Mouse (Mus musculus): ENCODE results near the gene Rap1gap2. TPM values are rescaled to one million over a fixed set of nuclear protein-coding genes. Genes with fewer than 3 reads are reported as not detected.

Gene Rap1gap2
- polyA plus RNA-seq, 1 experiment from 2014 or later, result 6.6 TPM

DNA sequence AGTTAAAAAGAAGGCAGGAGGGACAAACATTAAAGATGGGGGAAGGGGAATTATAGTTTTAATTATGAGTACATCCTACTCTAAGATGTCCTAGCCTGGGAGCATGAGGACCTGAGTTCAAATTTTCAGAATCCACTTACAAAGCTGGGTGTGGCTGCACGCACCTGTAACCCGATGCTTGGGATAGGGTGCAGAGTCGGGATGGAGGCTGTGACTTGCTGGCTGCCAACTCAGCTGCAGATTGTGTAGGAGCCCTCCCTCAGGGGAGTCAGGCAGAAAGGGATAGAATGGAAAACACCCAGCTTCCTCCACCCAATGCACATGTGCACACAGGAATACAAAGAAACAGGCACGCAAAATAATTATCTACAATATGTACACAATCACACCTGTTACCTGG, 2.7 kb upstream of the Rap1gap2 start:
- Histone ChIP-seq H3K4me3 (ENCODE audit: low read depth, low read length) (no peak overlapping the region), H3K4me1 (ENCODE audit: control insufficient read depth, insufficient read depth, low read length) (peaks cover 13% of the 10 kb centered on the region; the same call in 1 of the 2 replicates), H3K4me2 (no peak overlapping the region), H3K27me3 (ENCODE audit: control insufficient read depth, insufficient read depth, low read length) (peaks cover 33% of the 10 kb centered on the region), H3K36me3 (ENCODE audit: control insufficient read depth, insufficient read depth, low read length) (no peaks in the 10 kb centered on the region), H3K9ac (ENCODE audit: low read depth, low read length) (no peak overlapping the region), H3K9me3 (replicated peaks; ENCODE audit: control insufficient read depth, low read length) (no peaks in the 10 kb centered on the region), H3K27ac (ENCODE audit: low read depth, low read length) (no peak overlapping the region)
- 60% methylated on average over 4 of the region's 4 CpGs for WGBS (ENCODE audit: insufficient replicate concordance)
- ATAC-seq (replicated peaks; ENCODE audit: insufficient number of reproducible peaks, low FRiP score, low TSS enrichment), result no peak

GRCm38 (mm10) chr11:74611437-74611836, 722 bp upstream of the Rap1gap2 start:
- peaks cover 13% of the 10 kb centered on the region; the same call in 1 of the 2 replicates for H3K4me1 ChIP-seq (ENCODE audit: control insufficient read depth, insufficient read depth, low read length)
- 10% methylated on average over 7 of the region's 7 CpGs for WGBS (ENCODE audit: insufficient replicate concordance)
- H3K4me2 ChIP-seq, result peak overlapping the region; percentile 87
- H3K27ac ChIP-seq (ENCODE audit: low read depth, low read length), result no peak overlapping the region
- H3K4me3 ChIP-seq (ENCODE audit: low read depth, low read length), result peak overlapping the region; percentile 51; the same call in 1 of the 2 replicates
- H3K27me3 ChIP-seq (ENCODE audit: control insufficient read depth, insufficient read depth, low read length), result peaks cover 33% of the 10 kb centered on the region
- no peaks in the 10 kb centered on the region for H3K9me3 ChIP-seq (replicated peaks; ENCODE audit: control insufficient read depth, low read length)
- no peaks in the 10 kb centered on the region for H3K36me3 ChIP-seq (ENCODE audit: control insufficient read depth, insufficient read depth, low read length)
- no peak for ATAC-seq (replicated peaks; ENCODE audit: insufficient number of reproducible peaks, low FRiP score, low TSS enrichment)
- no peak overlapping the region for H3K9ac ChIP-seq (ENCODE audit: low read depth, low read length)

- no peak overlapping the region for H3K9ac ChIP-seq (ENCODE audit: low read depth, low read length)
- no peaks in the 10 kb centered on the region for H3K36me3 ChIP-seq (ENCODE audit: control insufficient read depth, insufficient read depth, low read length)
- WGBS (ENCODE audit: insufficient replicate concordance), result 22% methylated on average over 5 of the region's 5 CpGs
- peaks cover 30% of the 10 kb centered on the region for H3K27me3 ChIP-seq (ENCODE audit: control insufficient read depth, insufficient read depth, low read length)
- peak overlapping the region; percentile 51 for H3K4me3 ChIP-seq (ENCODE audit: low read depth, low read length)
- no peak for ATAC-seq (replicated peaks; ENCODE audit: insufficient number of reproducible peaks, low FRiP score, low TSS enrichment)
- no peaks in the 10 kb centered on the region for H3K9me3 ChIP-seq (replicated peaks; ENCODE audit: control insufficient read depth, low read length)
- H3K27ac ChIP-seq (ENCODE audit: low read depth, low read length), result no peak overlapping the region
- H3K4me1 ChIP-seq (ENCODE audit: control insufficient read depth, insufficient read depth, low read length), result peaks cover 13% of the 10 kb centered on the region; the same call in 1 of the 2 replicates
- peak overlapping the region; percentile 87 for H3K4me2 ChIP-seq
Measured at GRCm38 (mm10) chr11:74610068-74610467, 647 bp downstream of the Rap1gap2 start.

- no peaks in the 10 kb centered on the region for H3K9me3 ChIP-seq (replicated peaks; ENCODE audit: control insufficient read depth, low read length)
- no peaks in the 10 kb centered on the region for H3K27me3 ChIP-seq (ENCODE audit: control insufficient read depth, insufficient read depth, low read length)
- H3K27ac ChIP-seq (ENCODE audit: low read depth, low read length), result no peak overlapping the region
- no peak for ATAC-seq (replicated peaks; ENCODE audit: insufficient number of reproducible peaks, low FRiP score, low TSS enrichment)
- no peak overlapping the region for H3K4me2 ChIP-seq
- H3K4me1 ChIP-seq (ENCODE audit: control insufficient read depth, insufficient read depth, low read length), result no peaks in the 10 kb centered on the region
- H3K36me3 ChIP-seq (ENCODE audit: control insufficient read depth, insufficient read depth, low read length), result no peaks in the 10 kb centered on the region
- no peak overlapping the region for H3K9ac ChIP-seq (ENCODE audit: low read depth, low read length)
- no peak overlapping the region for H3K4me3 ChIP-seq (ENCODE audit: low read depth, low read length)
- WGBS (ENCODE audit: insufficient replicate concordance), result 72% methylated on average over 1 of the region's 1 CpGs
Measured at GRCm38 (mm10) chr11:74602286-74602685, 8.4 kb downstream of the Rap1gap2 start.

DNA sequence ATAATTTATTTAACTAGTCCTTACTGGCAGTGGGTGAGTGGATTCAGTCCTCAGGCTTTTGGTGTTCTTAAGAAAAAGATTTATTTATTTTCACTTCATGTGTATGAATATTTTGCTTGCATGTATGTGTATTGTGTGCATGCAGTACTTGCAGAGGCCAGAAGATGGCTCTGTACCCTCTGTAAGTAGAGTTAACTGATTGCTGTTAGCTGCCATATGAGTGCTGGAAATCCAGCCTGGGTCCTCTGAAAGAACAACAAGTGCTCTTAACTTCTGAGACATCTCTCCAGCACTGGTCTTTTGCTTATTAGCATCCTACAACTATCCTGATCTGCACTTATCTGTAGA, 12.8 kb downstream of the Rap1gap2 start:
- H3K4me1 ChIP-seq (ENCODE audit: control insufficient read depth, insufficient read depth, low read length), result no peaks in the 10 kb centered on the region
- H3K9me3 ChIP-seq (replicated peaks; ENCODE audit: control insufficient read depth, low read length), result no peaks in the 10 kb centered on the region
- no peak for ATAC-seq (replicated peaks; ENCODE audit: insufficient number of reproducible peaks, low FRiP score, low TSS enrichment)
- H3K4me3 ChIP-seq (ENCODE audit: low read depth, low read length), result no peak overlapping the region
- H3K27ac ChIP-seq (ENCODE audit: low read depth, low read length), result no peak overlapping the region
- no peaks in the 10 kb centered on the region for H3K36me3 ChIP-seq (ENCODE audit: control insufficient read depth, insufficient read depth, low read length)
- H3K4me2 ChIP-seq, result no peak overlapping the region
- H3K27me3 ChIP-seq (ENCODE audit: control insufficient read depth, insufficient read depth, low read length), result peaks cover 2% of the 10 kb centered on the region
- no peak overlapping the region for H3K9ac ChIP-seq (ENCODE audit: low read depth, low read length)

- no peaks in the 10 kb centered on the region for H3K9me3 ChIP-seq (replicated peaks; ENCODE audit: control insufficient read depth, low read length)
- H3K9ac ChIP-seq (ENCODE audit: low read depth, low read length), result no peak overlapping the region
- H3K27me3 ChIP-seq (ENCODE audit: control insufficient read depth, insufficient read depth, low read length), result peaks cover 7% of the 10 kb centered on the region
- H3K27ac ChIP-seq (ENCODE audit: low read depth, low read length), result no peak overlapping the region
- H3K4me1 ChIP-seq (ENCODE audit: control insufficient read depth, insufficient read depth, low read length), result no peaks in the 10 kb centered on the region
- ATAC-seq (replicated peaks; ENCODE audit: insufficient number of reproducible peaks, low FRiP score, low TSS enrichment), result no peak
- no peaks in the 10 kb centered on the region for H3K36me3 ChIP-seq (ENCODE audit: control insufficient read depth, insufficient read depth, low read length)
- WGBS (ENCODE audit: insufficient replicate concordance), result 62% methylated on average over 4 of the region's 4 CpGs
- H3K4me3 ChIP-seq (ENCODE audit: low read depth, low read length), result no peak overlapping the region
- H3K4me2 ChIP-seq, result no peak overlapping the region
Measured at GRCm38 (mm10) chr11:74597283-74597989, 13.3 kb downstream of the Rap1gap2 start.

- Histone ChIP-seq H3K4me3 (ENCODE audit: low read depth, low read length) (no peak overlapping the region), H3K27me3 (ENCODE audit: control insufficient read depth, insufficient read depth, low read length) (peaks cover 57% of the 10 kb centered on the region), H3K36me3 (ENCODE audit: control insufficient read depth, insufficient read depth, low read length) (no peaks in the 10 kb centered on the region), H3K4me1 (ENCODE audit: control insufficient read depth, insufficient read depth, low read length) (no peaks in the 10 kb centered on the region; the same call in 1 of the 2 replicates), H3K4me2 (no peak overlapping the region), H3K27ac (ENCODE audit: low read depth, low read length) (no peak overlapping the region), H3K9me3 (replicated peaks; ENCODE audit: control insufficient read depth, low read length) (no peaks in the 10 kb centered on the region), H3K9ac (ENCODE audit: low read depth, low read length) (no peak overlapping the region)
- WGBS (ENCODE audit: insufficient replicate concordance), result 75% methylated on average over 3 of the region's 3 CpGs
- ATAC-seq (replicated peaks; ENCODE audit: insufficient number of reproducible peaks, low FRiP score, low TSS enrichment), result no peak
Measured at GRCm38 (mm10) chr11:74592246-74592645, 18.5 kb downstream of the Rap1gap2 start.

DNA sequence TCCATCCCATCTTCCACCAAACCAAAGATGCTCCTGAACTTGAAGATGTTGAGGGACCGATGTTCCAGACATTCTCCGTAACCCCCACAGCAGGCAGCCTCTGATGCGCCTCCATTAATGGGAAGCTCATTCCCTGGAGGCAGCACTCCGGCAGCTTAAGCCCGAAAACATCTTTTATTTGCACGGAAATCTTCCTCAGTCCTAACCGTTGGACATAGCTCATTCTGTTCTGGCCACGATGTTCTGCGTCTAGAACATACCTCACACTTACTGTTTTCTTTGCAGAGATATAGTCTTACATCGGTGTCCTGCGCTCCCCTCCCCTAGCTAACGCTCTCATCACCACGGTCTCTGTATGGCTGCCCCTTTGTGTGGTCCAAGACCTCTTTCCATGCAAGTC, 20.0 kb downstream of the Rap1gap2 start:
- no peak overlapping the region for H3K27ac ChIP-seq (ENCODE audit: low read depth, low read length)
- no peak overlapping the region; the same call in 1 of the 2 replicates for H3K4me2 ChIP-seq
- no peak overlapping the region for H3K9ac ChIP-seq (ENCODE audit: low read depth, low read length)
- H3K27me3 ChIP-seq (ENCODE audit: control insufficient read depth, insufficient read depth, low read length), result peaks cover 71% of the 10 kb centered on the region
- H3K9me3 ChIP-seq (replicated peaks; ENCODE audit: control insufficient read depth, low read length), result no peaks in the 10 kb centered on the region
- ATAC-seq (replicated peaks; ENCODE audit: insufficient number of reproducible peaks, low FRiP score, low TSS enrichment), result no peak
- no peaks in the 10 kb centered on the region; the same call in 1 of the 2 replicates for H3K4me1 ChIP-seq (ENCODE audit: control insufficient read depth, insufficient read depth, low read length)
- 33% methylated on average over 13 of the region's 13 CpGs for WGBS (ENCODE audit: insufficient replicate concordance)
- no peak overlapping the region for H3K4me3 ChIP-seq (ENCODE audit: low read depth, low read length)
- H3K36me3 ChIP-seq (ENCODE audit: control insufficient read depth, insufficient read depth, low read length), result no peaks in the 10 kb centered on the region

- Histone ChIP-seq H3K4me1 (ENCODE audit: control insufficient read depth, insufficient read depth, low read length) (no peaks in the 10 kb centered on the region; the same call in 1 of the 2 replicates), H3K36me3 (ENCODE audit: control insufficient read depth, insufficient read depth, low read length) (no peaks in the 10 kb centered on the region), H3K9ac (ENCODE audit: low read depth, low read length) (no peak overlapping the region), H3K9me3 (replicated peaks; ENCODE audit: control insufficient read depth, low read length) (no peaks in the 10 kb centered on the region), H3K4me3 (ENCODE audit: low read depth, low read length) (peak overlapping the region; percentile 42), H3K4me2 (peak overlapping the region; percentile 69), H3K27me3 (ENCODE audit: control insufficient read depth, insufficient read depth, low read length) (peaks cover 71% of the 10 kb centered on the region), H3K27ac (ENCODE audit: low read depth, low read length) (no peak overlapping the region)
- WGBS (ENCODE audit: insufficient replicate concordance), result 2% methylated on average over 25 of the region's 25 CpGs
- ATAC-seq (replicated peaks; ENCODE audit: insufficient number of reproducible peaks, low FRiP score, low TSS enrichment), result no peak
Measured at GRCm38 (mm10) chr11:74590239-74590596, 20.5 kb downstream of the Rap1gap2 start.

Measured in heart, embryonic 11.5 days (tissue).